Mouse (Mus musculus): Measurements from ENCODE around the gene Fam53a.

- TF ChIP-seq CTCF (IDR thresholded peaks at IDR 0.05; ENCODE audit: insufficient read depth, low read length) (no peak), POLR2A (IDR thresholded peaks at IDR 0.05; ENCODE audit: borderline replicate concordance, extremely low read depth, low read depth, low read length) (no peak)
These were observed 42.2 kb upstream of the Fam53a start for GRCm38 (mm10) chr5:33671659-33672058.
